Mouse (Mus musculus): ENCODE results near the gene Pgap2.
A peak's percentile ranks its signal among the peaks of the same experiment; 100 is the strongest.

DNA sequence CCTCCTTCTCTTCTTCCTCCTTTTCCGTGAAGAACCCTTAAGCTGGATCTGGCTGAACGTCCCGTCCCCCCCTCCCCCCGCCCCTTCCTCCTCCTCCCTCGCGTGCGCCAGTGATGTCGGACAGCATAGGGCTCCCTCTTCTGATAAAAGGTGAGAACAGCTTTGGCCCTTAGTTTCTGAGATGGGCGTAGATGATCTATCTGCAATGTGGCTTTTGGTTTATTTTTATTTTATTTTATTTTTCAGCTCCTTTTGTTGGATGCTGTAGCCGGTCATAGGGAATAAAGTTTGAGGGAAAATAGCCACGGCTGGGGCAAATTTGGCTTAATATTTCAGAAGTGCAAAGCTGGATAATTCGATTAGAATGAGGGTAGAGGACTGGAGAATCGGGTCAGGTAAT, 12.3 kb downstream of the Pgap2 start:
- TF ChIP-seq E2F4 (IDR thresholded peaks at IDR 0.05; ENCODE audit: borderline replicate concordance, low read depth, low read length): no peak
- TF ChIP-seq POLR2A (IDR thresholded peaks at IDR 0.05; ENCODE audit: control insufficient read depth in 1 of 2, insufficient read depth in 1 of 2, low read depth in 1 of 2, low read length in 2 of 2, poor library complexity in 1 of 2): no peak
- peak; percentile 38 for TF ChIP-seq SMC3 (IDR thresholded peaks at IDR 0.05; ENCODE audit: low read depth, low read length)
